Mouse (Mus musculus): Measurements from ENCODE around the gene Smim12. TPM values are rescaled to one million over a fixed set of nuclear protein-coding genes. Genes with fewer than 3 reads are reported as not detected.

Smim12 gene
- total and polyA plus RNA-seq, 3 experiments, result 48.3 to 60.1 TPM; not detected in 1

DNA sequence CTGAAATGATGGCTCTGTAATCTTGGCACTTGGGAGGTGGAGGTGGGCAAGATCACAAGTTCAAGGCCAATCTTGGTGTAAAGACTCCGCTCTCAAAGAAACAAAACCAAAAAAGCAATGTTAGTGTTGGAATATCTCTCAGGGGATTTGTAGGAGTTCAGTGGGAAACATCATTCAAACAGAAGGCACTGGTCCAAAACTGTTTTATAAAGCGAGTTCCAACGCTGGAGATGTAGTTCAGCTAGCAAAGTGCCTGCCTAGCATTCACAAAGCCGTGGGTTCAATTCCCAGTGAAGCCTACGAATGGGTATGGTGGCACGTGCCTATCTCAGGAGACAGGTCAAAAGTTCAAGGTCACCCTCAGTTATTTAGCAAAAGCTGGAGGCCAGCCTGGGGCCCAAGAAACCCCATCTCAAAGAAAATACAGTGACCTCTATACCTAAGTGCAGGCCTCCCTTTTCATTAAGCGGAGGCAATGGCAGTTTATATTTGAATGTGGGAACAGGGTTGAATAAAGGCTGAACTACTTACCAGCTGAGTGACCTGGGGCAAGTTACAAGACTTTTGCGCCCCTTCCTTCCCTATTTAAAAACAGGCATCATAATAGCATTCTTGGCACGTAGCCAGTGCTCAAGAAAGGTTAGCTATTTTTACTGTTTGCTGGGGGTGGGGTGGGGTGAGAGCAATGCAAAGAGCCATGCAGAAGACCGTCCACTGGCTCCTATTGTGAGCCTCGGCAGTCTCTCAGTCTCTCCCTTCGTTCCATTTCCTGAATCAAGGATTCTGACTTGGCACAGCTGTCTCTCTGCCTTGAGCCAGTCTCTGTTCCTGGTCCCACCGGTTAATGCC lies 42.6 kb upstream of the Smim12 start:
- Histone ChIP-seq H3K9ac (ENCODE audit: control insufficient read depth, low read depth, low read length, poor library complexity, severe bottlenecking) (no peak overlapping the region), H3K4me3 (ENCODE audit: control insufficient read depth in 1 of 2, insufficient read depth in 1 of 2, low read depth in 2 of 2, low read length in 2 of 2) (no peak overlapping the region), H3K79me2 (ENCODE audit: control insufficient read depth, insufficient read depth, low read length, poor library complexity) (no peaks in the 10 kb centered on the region), H3K36me3 (ENCODE audit: control insufficient read depth in 1 of 2, insufficient read depth in 2 of 2, low read length in 2 of 2) (no peaks in the 10 kb centered on the region), H3K9me3 (replicated peaks; ENCODE audit: insufficient read depth, low read length) (no peaks in the 10 kb centered on the region), H3K27me3 (ENCODE audit: control insufficient read depth in 1 of 2, insufficient read depth in 2 of 2, low read length in 2 of 2) (no peaks in the 10 kb centered on the region), H3K4me1 (ENCODE audit: control insufficient read depth in 1 of 2, insufficient read depth in 2 of 2, low read length in 2 of 2) (no peaks in the 10 kb centered on the region), H3K27ac (ENCODE audit: control insufficient read depth, low read depth, low read length) (no peak overlapping the region)
- no peak for DNase-seq (ENCODE audit: low read depth, low spot score)
- TF ChIP-seq MAFK (IDR thresholded peaks at IDR 0.05; ENCODE audit: borderline replicate concordance, low read depth, low read length) (no peak), MAZ (IDR thresholded peaks at IDR 0.05; ENCODE audit: low read depth, low read length) (no peak), MAX (IDR thresholded peaks at IDR 0.05; ENCODE audit: low read length) (no peak), CHD1 (IDR thresholded peaks at IDR 0.05; ENCODE audit: low read depth, low read length) (no peak), NELFE (IDR thresholded peaks at IDR 0.05; ENCODE audit: low read depth, low read length) (no peak), MEF2A (IDR thresholded peaks at IDR 0.05; ENCODE audit: extremely low read depth, insufficient replicate concordance, low read depth, low read length, poor library complexity, severe bottlenecking) (no peak), POLR2A (IDR thresholded peaks at IDR 0.05; ENCODE audit: control insufficient read depth in 1 of 2, insufficient read depth in 1 of 2, low read depth in 1 of 2, low read length in 2 of 2, poor library complexity in 1 of 2) (no peak), SIN3A (IDR thresholded peaks at IDR 0.05; ENCODE audit: low read length) (no peak), SMC3 (IDR thresholded peaks at IDR 0.05; ENCODE audit: low read depth, low read length) (no peak), TCF12 (IDR thresholded peaks at IDR 0.05; ENCODE audit: low read depth, low read length) (no peak), UBTF (IDR thresholded peaks at IDR 0.05; ENCODE audit: borderline replicate concordance, insufficient read depth, low read depth, low read length) (no peak), NRF1 (IDR thresholded peaks at IDR 0.05; ENCODE audit: insufficient read depth, low read depth, low read length, poor library complexity, severe bottlenecking) (no peak), GABPA (IDR thresholded peaks at IDR 0.05; ENCODE audit: low read depth, low read length) (no peak), RCOR1 (IDR thresholded peaks at IDR 0.05; ENCODE audit: low read depth, low read length) (no peak)

- Histone ChIP-seq H3K9me3 (replicated peaks; ENCODE audit: insufficient read depth, low read length) (no peaks in the 10 kb centered on the region), H3K36me3 (ENCODE audit: control insufficient read depth in 1 of 2, insufficient read depth in 2 of 2, low read length in 2 of 2) (no peaks in the 10 kb centered on the region), H3K4me1 (ENCODE audit: control insufficient read depth in 1 of 2, insufficient read depth in 2 of 2, low read length in 2 of 2) (no peaks in the 10 kb centered on the region), H3K79me2 (ENCODE audit: control insufficient read depth, insufficient read depth, low read length, poor library complexity) (no peaks in the 10 kb centered on the region), H3K27me3 (ENCODE audit: control insufficient read depth in 1 of 2, insufficient read depth in 2 of 2, low read length in 2 of 2) (no peaks in the 10 kb centered on the region), H3K4me3 (ENCODE audit: control insufficient read depth in 1 of 2, insufficient read depth in 1 of 2, low read depth in 2 of 2, low read length in 2 of 2) (no peak overlapping the region), H3K27ac (ENCODE audit: control insufficient read depth, low read depth, low read length) (no peak overlapping the region), H3K9ac (ENCODE audit: control insufficient read depth, low read depth, low read length, poor library complexity, severe bottlenecking) (no peak overlapping the region)
- no peak for TF ChIP-seq BHLHE40 (IDR thresholded peaks at IDR 0.05; ENCODE audit: borderline replicate concordance, low read depth, low read length)
- no peak for TF ChIP-seq ZC3H11A (IDR thresholded peaks at IDR 0.05; ENCODE audit: low read depth, low read length)
- TF ChIP-seq GABPA (IDR thresholded peaks at IDR 0.05; ENCODE audit: low read depth, low read length), result no peak
- TF ChIP-seq SIN3A (IDR thresholded peaks at IDR 0.05; ENCODE audit: low read length), result no peak
- TF ChIP-seq SMC3 (IDR thresholded peaks at IDR 0.05; ENCODE audit: low read depth, low read length), result no peak
- no peak for TF ChIP-seq KAT2A (conservative IDR thresholded peaks at IDR 0.05; ENCODE audit: low read depth, low read length)
- no peak for TF ChIP-seq ZMIZ1 (IDR thresholded peaks at IDR 0.05; ENCODE audit: low read depth, low read length)
- no peak for TF ChIP-seq USF2 (IDR thresholded peaks at IDR 0.05; ENCODE audit: borderline replicate concordance in 1 of 2, insufficient read depth in 1 of 2, low read depth in 1 of 2, low read length in 2 of 2)
- no peak for TF ChIP-seq NRF1 (IDR thresholded peaks at IDR 0.05; ENCODE audit: insufficient read depth, low read depth, low read length, poor library complexity, severe bottlenecking)
- no peak for DNase-seq (ENCODE audit: low read depth, low spot score)
These were observed 40.5 kb upstream of the Smim12 start for GRCm38 (mm10) chr4:127203081-127203480.
